Mouse (Mus musculus): ENCODE measurements around the gene Ccnb2. TPM values are rescaled to one million over a fixed set of nuclear protein-coding genes. Genes with fewer than 3 reads are reported as not detected.

The Ccnb2 gene
- polyA plus RNA-seq, 1 experiment: 260 TPM

DNA sequence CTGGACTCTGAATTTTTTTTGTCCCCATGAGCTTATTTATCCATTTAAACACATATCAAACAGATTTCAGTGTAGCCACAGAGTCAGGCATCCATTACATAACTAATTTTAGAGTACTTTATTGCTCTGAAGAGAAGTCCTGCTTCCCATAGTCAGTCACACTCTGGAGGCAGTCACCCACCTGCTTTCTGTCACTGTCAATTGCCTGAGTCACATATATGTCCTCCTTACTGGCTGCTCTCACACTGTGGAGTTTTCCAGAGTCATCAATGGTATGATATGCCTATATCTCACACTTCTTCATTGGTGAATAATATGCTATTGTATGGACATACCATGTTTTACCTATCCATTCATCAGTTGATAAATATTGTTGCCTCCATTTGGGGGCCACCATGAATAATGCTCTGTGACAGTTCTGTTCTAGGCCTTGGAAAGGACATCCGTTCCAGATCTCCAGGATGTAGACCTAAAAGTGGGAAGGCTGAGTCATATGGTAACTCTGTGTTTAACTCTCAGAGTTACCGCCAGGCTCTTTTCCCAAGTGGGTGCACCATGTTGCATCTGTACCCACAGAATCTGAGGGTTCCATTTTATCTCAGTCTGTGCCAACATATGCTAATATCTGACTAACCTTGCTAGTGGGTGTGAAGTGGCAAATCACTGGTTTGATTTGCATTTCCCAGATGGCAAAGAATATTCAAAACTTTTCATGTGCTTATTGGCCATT lies 61.8 kb downstream of the Ccnb2 start:
- H3K27me3 ChIP-seq (ENCODE audit: control insufficient read depth, insufficient read depth, low read length, poor library complexity, severe bottlenecking): no peaks in the 10 kb centered on the region
- no peaks in the 10 kb centered on the region for H3K9me3 ChIP-seq (replicated peaks; ENCODE audit: control insufficient read depth, insufficient read depth, low read length, poor library complexity, severe bottlenecking)
- no peak overlapping the region for H3K9ac ChIP-seq (ENCODE audit: low read depth, poor library complexity, severe bottlenecking)
- TF ChIP-seq POLR2A (IDR thresholded peaks at IDR 0.05; ENCODE audit: insufficient read depth, low read length) (no peak), EP300 (IDR thresholded peaks at IDR 0.05; ENCODE audit: insufficient read depth, low read depth, low read length) (no peak)
- H3K4me1 ChIP-seq (ENCODE audit: control insufficient read depth, insufficient read depth, low read length): peaks cover 3% of the 10 kb centered on the region
- H3K27ac ChIP-seq (ENCODE audit: insufficient read depth, low read length): no peak overlapping the region
- no peak overlapping the region for H3K4me3 ChIP-seq (ENCODE audit: low read depth, low read length)
- H3K36me3 ChIP-seq (ENCODE audit: control insufficient read depth, insufficient read depth, low read length, poor library complexity, severe bottlenecking): no peaks in the 10 kb centered on the region

Other genes starting within 250 kb of the Ccnb2 start
- 51.6 and 54.2 TPM in 2 replicates for gene Myo1e, start 214.2 kb downstream of the Ccnb2 start, polyA plus RNA-seq (2011; ENCODE audit: insufficient read depth, insufficient read length, low read depth, missing spikeins)
- 54.3 and 55.4 TPM in 2 replicates for gene Rnf111, start 82.2 kb upstream of the Ccnb2 start, polyA plus RNA-seq (2011; ENCODE audit: insufficient read depth, insufficient read length, low read depth, missing spikeins)
- 87.7 and 92.0 TPM in 2 replicates for gene Sltm, start 121.2 kb upstream of the Ccnb2 start, polyA plus RNA-seq (2011; ENCODE audit: insufficient read depth, insufficient read length, low read depth, missing spikeins)
- not detected in 2 replicates for gene Gm10642, start 234.7 kb upstream of the Ccnb2 start, polyA plus RNA-seq (2011; ENCODE audit: insufficient read depth, insufficient read length, low read depth, missing spikeins)
- gene Mindy2, start 235.6 kb upstream of the Ccnb2 start, polyA plus RNA-seq (2011; ENCODE audit: insufficient read depth, insufficient read length, low read depth, missing spikeins): 3.5 and 4.0 TPM in 2 replicates